Mouse (Mus musculus) adrenal gland, postnatal 36 days (tissue): ENCODE measurements around the gene Washc3. TPM values are rescaled to one million over a fixed set of nuclear protein-coding genes. Genes with fewer than 3 reads are reported as not detected.

ENCODE experiments used
- DNase-seq, 2 experiments: peaks; one replicate each; pipeline ENCODE4 v3.0.0; 2021; ENCODE audit warnings: mixed read lengths in 1 of 2
- total RNA-seq, 2 experiments: library from RNA; stranded (reverse); gene quantifications; 2 replicates each; pipeline ENCODE4 v1.2.3; 2021

Gene Washc3
- total RNA-seq, 2 experiments from 2014 or later, result 51.6 to 65.0 TPM

DNA sequence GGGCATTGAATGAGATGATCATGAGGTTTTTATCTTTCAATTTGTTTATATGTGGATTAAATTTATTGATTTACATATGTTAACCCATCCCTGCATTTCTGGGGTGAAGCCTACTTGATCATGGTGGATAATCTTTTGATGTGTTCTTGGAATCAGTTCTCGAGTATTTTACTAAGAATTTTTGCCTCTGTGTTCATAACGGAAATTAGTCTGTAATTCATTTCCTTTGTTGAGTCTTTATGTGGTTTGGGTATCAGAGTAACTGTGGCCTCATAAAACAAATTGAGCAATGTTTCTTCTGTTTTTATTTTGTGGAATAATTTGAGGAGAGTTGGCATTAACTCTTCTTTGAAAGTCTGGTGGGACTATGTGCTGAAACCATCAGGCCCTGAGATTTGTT, 54.7 kb downstream of the Washc3 start:
- no peak for DNase-seq

DNA sequence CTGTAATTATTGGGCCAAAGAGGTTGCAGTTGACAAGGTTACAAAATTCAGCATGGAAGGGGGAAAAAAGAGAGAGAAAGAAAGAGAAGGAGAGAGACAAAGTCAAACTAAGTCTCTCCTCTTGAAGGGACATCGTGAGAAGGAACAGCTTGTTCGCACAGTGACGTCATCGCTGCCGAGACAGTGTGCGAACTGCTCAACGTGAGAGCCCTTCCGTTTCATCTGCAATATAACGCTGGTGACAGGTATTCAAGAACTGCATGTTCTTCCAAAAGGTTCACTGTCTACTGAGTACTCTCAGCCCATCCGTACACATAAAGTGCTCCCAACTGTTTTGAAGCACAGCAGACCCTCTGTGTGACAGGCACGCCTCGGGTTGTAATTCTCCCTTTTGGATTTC, 59.4 kb downstream of the Washc3 start:
- DNase-seq, result no peak

DNA sequence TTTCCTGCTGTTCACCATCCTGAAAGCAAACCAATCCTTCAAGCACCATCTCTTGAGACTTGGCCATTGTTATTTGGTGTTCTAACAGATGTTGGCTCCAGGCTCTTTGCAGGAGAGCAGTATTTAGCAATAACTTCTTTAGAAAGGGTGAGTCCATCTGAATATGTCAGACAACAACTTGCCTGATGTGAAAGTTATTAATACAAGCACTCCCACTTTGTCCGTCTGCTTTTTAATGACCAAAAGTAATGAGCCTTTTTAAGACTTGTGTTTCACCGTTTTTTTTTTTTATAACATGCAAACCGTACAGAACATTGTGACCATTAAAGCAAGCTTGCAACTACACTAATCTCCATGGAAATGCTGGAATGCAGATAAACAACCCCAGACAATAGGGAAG, 60.3 kb downstream of the Washc3 start:
- no peak for DNase-seq

DNA sequence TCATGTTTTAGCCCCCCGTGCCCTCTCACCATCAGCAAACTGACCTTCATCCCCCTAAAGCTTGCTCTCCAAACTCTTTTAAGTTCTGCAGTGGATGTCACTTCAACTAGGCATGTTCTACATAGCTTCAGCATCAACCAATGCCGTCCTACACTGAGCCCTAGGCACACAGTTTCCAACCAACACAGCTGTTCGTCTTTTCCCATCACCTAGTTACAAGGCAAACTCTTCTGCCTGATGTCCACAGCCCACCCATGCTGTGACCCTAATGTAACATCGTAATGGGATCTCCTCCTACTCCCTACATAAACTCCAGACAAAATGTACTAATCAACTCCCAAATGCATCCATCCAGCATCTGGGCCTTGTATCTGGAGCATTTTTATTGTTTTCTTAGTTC, 62.5 kb downstream of the Washc3 start:
- DNase-seq, result no peak

DNA sequence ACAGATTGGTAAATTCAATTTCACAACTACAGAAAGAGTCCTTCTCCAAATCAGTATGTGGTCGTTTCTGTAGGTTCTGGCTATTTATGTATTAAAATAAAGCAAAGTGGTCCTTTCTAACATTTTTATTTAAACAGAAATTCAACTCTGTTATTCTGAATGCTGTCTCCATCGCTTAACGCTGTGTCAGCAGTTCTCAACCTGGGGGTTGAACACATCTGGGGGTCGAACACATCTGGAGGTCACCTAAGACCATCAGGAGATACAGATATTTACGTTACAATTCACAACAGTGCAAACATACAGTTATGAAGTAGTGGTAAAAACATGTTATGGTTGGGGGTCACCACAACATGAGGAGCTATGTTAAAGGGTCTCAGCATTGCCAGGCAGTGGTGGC, 73.2 kb downstream of the Washc3 start:
- DNase-seq, result no peak

DNA sequence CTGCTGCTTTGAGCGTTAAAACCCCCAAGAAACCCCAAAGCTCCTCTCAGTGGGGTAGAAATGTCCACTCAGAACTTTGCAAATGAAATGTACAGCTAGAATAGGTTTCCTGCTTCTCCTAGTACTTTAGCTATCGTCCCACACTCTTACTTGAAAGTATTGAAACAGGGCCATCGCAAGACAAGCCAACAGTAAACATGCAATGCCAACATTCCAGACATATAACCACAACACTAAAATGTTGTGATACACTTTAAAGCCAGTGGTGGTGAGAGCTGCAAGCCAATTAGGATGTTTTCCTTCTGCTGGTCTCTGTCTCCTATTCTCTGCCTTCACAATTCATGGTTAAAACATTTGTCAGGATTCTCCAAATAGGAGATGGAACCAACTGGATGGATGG, 80.8 kb downstream of the Washc3 start:
- no peak for DNase-seq

DNA sequence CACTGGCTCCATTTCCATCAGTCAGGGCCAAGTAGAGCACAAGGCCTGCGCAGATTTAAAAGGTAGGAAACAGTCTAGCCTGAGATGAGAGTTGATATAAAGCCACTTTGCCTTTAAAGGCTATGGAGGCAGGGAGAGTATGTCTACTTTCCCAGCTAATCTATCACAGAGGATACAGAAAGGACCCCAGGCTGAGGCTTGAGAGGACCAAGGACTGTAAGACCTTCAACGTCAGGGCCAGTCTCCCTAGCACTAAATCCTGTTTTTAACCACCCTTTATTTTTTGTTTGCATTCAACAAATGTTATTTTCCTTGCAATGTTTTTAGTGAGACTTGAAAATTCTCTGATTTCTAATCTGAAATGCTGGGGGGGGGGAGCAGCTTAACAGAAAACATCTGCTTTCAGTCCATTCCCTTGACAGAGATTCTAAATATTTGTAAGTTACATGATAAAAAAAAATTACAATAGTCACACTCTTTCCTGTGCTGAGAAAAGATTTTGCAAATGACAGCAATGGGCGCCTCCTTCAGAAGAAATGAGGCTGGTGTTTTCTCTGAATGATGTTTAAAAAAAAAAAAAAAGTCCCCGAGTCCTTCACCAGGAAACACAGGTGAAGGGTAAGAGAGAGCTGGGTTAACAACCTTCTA, 83.6 kb downstream of the Washc3 start:
- DNase-seq, result no peak

DNA sequence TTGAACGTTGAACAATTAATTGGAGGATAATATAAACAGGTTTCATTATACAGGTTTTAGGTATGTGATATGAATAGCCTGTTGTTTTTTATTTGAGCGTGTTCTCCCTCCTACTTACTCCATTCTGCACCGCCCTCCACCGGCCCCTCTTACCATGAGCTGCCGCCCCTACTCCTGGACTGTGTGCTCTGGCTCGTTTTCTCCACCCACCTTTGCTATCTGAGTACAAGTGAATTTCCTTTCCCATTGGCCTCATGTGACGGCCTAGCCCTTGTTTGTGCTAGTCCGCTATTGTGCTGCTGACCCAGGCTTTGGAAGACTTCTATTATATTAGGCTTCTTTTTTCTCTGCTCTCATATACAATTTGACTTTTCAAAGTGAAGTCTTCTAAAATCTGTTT, 86.4 kb downstream of the Washc3 start:
- DNase-seq, result no peak

DNA sequence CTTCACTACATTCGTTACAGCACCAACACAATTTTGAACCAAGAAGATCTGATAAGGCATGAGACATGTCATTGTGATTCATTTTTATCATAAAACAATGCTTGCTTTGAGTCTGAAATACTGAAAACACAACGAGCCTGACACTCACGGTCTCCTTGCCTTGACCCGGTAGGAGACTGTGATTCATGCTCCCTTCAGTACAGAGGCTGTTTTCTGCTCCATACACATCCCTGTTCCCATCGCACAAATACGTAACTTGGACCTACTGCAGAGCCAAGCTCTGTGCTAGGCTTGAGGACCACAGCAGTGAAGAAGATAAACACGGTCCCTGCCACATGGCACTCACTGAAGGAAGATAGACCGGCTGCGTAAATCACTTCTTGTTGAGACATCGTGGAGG, 87.2 kb downstream of the Washc3 start:
- DNase-seq, result peak; percentile 26 to 36

DNA sequence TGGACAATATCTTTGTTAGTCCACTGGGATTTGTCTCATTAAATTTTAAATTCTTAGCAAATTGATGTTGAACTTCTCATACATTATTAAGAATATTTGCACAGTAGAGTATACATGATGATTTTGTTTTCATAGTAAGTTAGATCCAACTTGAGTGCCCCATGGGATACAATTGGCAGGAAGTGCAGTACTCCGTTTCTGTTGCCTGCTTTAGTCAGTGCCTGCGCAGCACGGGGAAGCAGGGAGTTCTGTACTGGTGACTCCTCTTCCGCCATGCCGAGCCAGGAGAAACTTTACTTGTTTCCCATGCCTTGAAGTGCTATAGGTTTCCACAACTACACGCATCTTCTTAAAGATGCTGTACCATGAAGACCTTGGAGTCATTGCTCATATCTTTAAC, 94.2 kb downstream of the Washc3 start:
- DNase-seq, result peak in 1 of 2 experiments; percentile 9

Other genes starting within 250 kb of the Washc3 start
- gene Pmch, start 110.0 kb upstream of the Washc3 start, total RNA-seq, result not detected
- gene Parpbp, start 54.2 kb upstream of the Washc3 start, total RNA-seq, result 1 to 10 TPM in 1 of 2 experiments, under 1 TPM in 1; 0.96 to 1.6 TPM
- gene Nup37, start 54.1 kb upstream of the Washc3 start, total RNA-seq, result 10 to 100 TPM; 10.5 to 10.7 TPM
- 10 to 100 TPM; 10.6 to 19.6 TPM for gene Dram1, start 178.0 kb downstream of the Washc3 start, total RNA-seq
- gene Gnptab, start 178.0 kb downstream of the Washc3 start, total RNA-seq, result 10 to 100 TPM; 25.2 to 28.7 TPM